Mouse (Mus musculus) E14TG2a.4 (cell line): ENCODE measurements at regions not wholly inside any gene's neighbourhood (a gene's known extent, or its start where the extent isn't known, plus 50 kb on each side); places are given as distances from the start of the nearest gene placed in this dataset.

Source experiments
- CTCF ChIP-seq: conservative IDR thresholded peaks from 2 replicates; pipeline ENCODE4 v1.5.1; 2014; ENCODE audit warnings: low read length
- NANOG ChIP-seq: IDR thresholded peaks from 2 replicates; pipeline ENCODE4 v1.6.1; 2014; ENCODE audit warnings: borderline replicate concordance, low read length, mixed read lengths
- POU5F1 ChIP-seq: IDR thresholded peaks from 2 replicates; pipeline ENCODE4 v1.6.1; 2014; ENCODE audit warnings: low read length, borderline replicate concordance

DNA sequence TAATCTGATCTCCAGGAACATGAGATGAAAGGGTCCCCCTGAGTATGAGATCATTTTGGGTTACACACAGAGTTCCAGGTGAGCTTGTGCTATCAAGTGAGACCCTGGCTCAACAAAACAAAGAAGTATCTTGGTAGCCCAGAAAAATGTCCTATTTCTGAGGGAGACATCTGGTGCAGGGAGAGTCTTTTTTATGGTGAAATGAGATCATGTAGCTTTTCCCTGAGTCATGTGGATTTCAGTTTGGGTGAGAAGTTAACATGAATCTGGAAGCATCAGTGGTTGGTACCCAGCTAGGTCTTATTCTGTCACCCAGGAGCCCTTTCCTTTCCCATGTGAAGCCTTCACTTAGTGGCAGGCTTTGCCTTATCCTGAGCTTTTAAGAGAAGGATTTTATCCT is 113.8 kb downstream of the Edem1 start:
- TF ChIP-seq CTCF (no peak), NANOG (no peak), POU5F1 (no peak)
